Mouse (Mus musculus) stomach, postnatal 0 days (tissue): ENCODE results near the gene Slc23a4. TPM values are rescaled to one million over a fixed set of nuclear protein-coding genes. Genes with fewer than 3 reads are reported as not detected.

Experiments used
- ATAC-seq: fragments of 200-750 bp; cut with Nextera tagmentation; 2 replicates; pipeline ENCODE4 v1.8.0; 2017; ENCODE audit not compliant: low FRiP score, low TSS enrichment
- DNase-seq: peaks from one replicate; pipeline ENCODE4 v3.0.0-alpha.2; 2016; ENCODE audit warnings: low spot score
- H3K27ac ChIP-seq: fragments of 300-500 bp; sonication (generic); replicated peaks from 2 replicates; pipeline ENCODE4 v1.5.1; 2014; ENCODE audit warnings: mild to moderate bottlenecking, control low read depth
- H3K27me3 ChIP-seq: fragments of 300-500 bp; sonication (generic); 2 replicates; pipeline ENCODE4 v1.6.1; 2014; ENCODE audit warnings: low read length; ENCODE audit not compliant: control insufficient read depth, insufficient read depth
- H3K36me3 ChIP-seq: fragments of 300-500 bp; sonication (generic); 2 replicates; pipeline ENCODE4 v1.6.1; 2014; ENCODE audit warnings: low read length, mixed read lengths; ENCODE audit not compliant: control insufficient read depth, insufficient read depth
- H3K4me1 ChIP-seq: fragments of 300-500 bp; sonication (generic); replicated peaks from 2 replicates; pipeline ENCODE4 v1.6.1; 2014; ENCODE audit warnings: antibody characterized with exemption; ENCODE audit not compliant: control insufficient read depth, insufficient read depth
- H3K4me2 ChIP-seq: fragments of 300-500 bp; sonication (generic); replicated peaks from 2 replicates; pipeline ENCODE4 v1.6.1; 2014; ENCODE audit warnings: low read depth, mild to moderate bottlenecking, control low read depth, moderate library complexity
- H3K4me3 ChIP-seq: fragments of 300-500 bp; sonication (generic); 2 replicates; pipeline ENCODE4 v1.5.1; 2014; ENCODE audit warnings: low read depth, low read length, control low read depth
- H3K9ac ChIP-seq: fragments of 300-500 bp; sonication (generic); 2 replicates; pipeline ENCODE4 v1.6.1; 2014; ENCODE audit warnings: mild to moderate bottlenecking, low read length, control low read depth, mixed read lengths
- H3K9me3 ChIP-seq: fragments of 300-500 bp; sonication (generic); 2 replicates; pipeline ENCODE4 v1.6.1; 2016; ENCODE audit warnings: low read length; ENCODE audit not compliant: control insufficient read depth
- CTCF ChIP-seq: IDR thresholded peaks from 2 replicates; pipeline ENCODE4 v1.5.1; 2016; ENCODE audit warnings: antibody characterized with exemption, low read depth, mild to moderate bottlenecking, moderate library complexity
- EP300 ChIP-seq: optimal IDR thresholded peaks from 2 replicates; pipeline ENCODE3; 2016; ENCODE audit warnings: antibody characterized with exemption
- WGBS: fragments of 180-500 bp; shearing (Covaris S2); extraction: QIAGEN DNeasy Blood & Tissue Kit; methylation state at CpG from one replicate; pipeline ENCODE4 v1.1.7; 2014; 5-methylcytosine and 5-hydroxymethylcytosine counted together
- polyA plus RNA-seq: library from polyadenylated mRNA; unstranded; fragments of >200 nt; fragmentation: Nextera tagmentation; extraction: Ambion mirVana; gene quantifications from 2 replicates; pipeline ENCODE4 v1.2.1, GENCODE M21; 2015

Slc23a4 gene
- polyA plus RNA-seq, 1 experiment from 2014 or later, result 1.6 TPM

- Histone ChIP-seq H3K36me3 (peaks cover 7% of the 10 kb centered on the region; the same call in 1 of the 2 replicates), H3K27me3 (no peaks in the 10 kb centered on the region), H3K4me1 (no peaks in the 10 kb centered on the region), H3K4me2 (peak overlapping the region; percentile 75), H3K4me3 (peak overlapping the region; percentile 79), H3K9ac (peak overlapping the region; percentile 73; the same call in 1 of the 2 replicates), H3K9me3 (no peaks in the 10 kb centered on the region), H3K27ac (peak overlapping the region; percentile 13; the same call in 1 of the 2 replicates)
- DNase-seq (no peak), ATAC-seq (no peak)
- WGBS, result 40% methylated on average over 8 of the region's 8 CpGs
- TF ChIP-seq EP300 (no peak), CTCF (no peak)
Measured at GRCm38 (mm10) chr6:34909631-34910345, 78.4 kb downstream of the Slc23a4 start.

- no peaks in the 10 kb centered on the region for H3K4me1 ChIP-seq
- peaks cover 7% of the 10 kb centered on the region; the same call in 1 of the 2 replicates for H3K36me3 ChIP-seq
- no peak overlapping the region for H3K4me3 ChIP-seq
- H3K9ac ChIP-seq, result no peak overlapping the region
- no peaks in the 10 kb centered on the region for H3K27me3 ChIP-seq
- H3K9me3 ChIP-seq, result no peaks in the 10 kb centered on the region
- DNase-seq, result no peak
- TF ChIP-seq EP300 (no peak), CTCF (no peak)
- H3K4me2 ChIP-seq, result no peak overlapping the region
- 83% methylated on average over 18 of the region's 18 CpGs for WGBS
- no peak overlapping the region for H3K27ac ChIP-seq
- no peak for ATAC-seq
Measured at GRCm38 (mm10) chr6:34907696-34908260, 80.4 kb downstream of the Slc23a4 start.

GRCm38 (mm10) chr6:34907121-34907614 is 81.0 kb downstream of the Slc23a4 start:
- no peaks in the 10 kb centered on the region for H3K9me3 ChIP-seq
- H3K9ac ChIP-seq, result no peak overlapping the region
- H3K4me2 ChIP-seq, result no peak overlapping the region
- ATAC-seq, result no peak
- no peaks in the 10 kb centered on the region for H3K4me1 ChIP-seq
- no peaks in the 10 kb centered on the region for H3K27me3 ChIP-seq
- no peak for DNase-seq
- peaks cover 7% of the 10 kb centered on the region; the same call in 1 of the 2 replicates for H3K36me3 ChIP-seq
- no peak overlapping the region for H3K27ac ChIP-seq
- H3K4me3 ChIP-seq, result no peak overlapping the region
- WGBS, result 64% methylated on average over 2 of the region's 2 CpGs
- TF ChIP-seq EP300 (no peak), CTCF (no peak)

GRCm38 (mm10) chr6:34906661-34907060 is 81.5 kb downstream of the Slc23a4 start:
- Histone ChIP-seq H3K4me3 (no peak overlapping the region), H3K27me3 (no peaks in the 10 kb centered on the region), H3K9me3 (no peaks in the 10 kb centered on the region), H3K36me3 (peaks cover 7% of the 10 kb centered on the region; the same call in 1 of the 2 replicates), H3K4me1 (no peaks in the 10 kb centered on the region), H3K4me2 (no peak overlapping the region), H3K27ac (no peak overlapping the region), H3K9ac (no peak overlapping the region)
- no peak for ATAC-seq
- no peak for DNase-seq
- TF ChIP-seq CTCF (no peak), EP300 (no peak)
- WGBS, result 74% methylated on average over 4 of the region's 4 CpGs

GRCm38 (mm10) chr6:34906125-34906524 is 82.1 kb downstream of the Slc23a4 start:
- Histone ChIP-seq H3K4me3 (no peak overlapping the region), H3K27ac (no peak overlapping the region), H3K36me3 (peaks cover 7% of the 10 kb centered on the region; the same call in 1 of the 2 replicates), H3K27me3 (no peaks in the 10 kb centered on the region), H3K9me3 (no peaks in the 10 kb centered on the region), H3K9ac (no peak overlapping the region), H3K4me2 (no peak overlapping the region), H3K4me1 (no peaks in the 10 kb centered on the region)
- TF ChIP-seq EP300 (no peak), CTCF (peak; percentile 35)
- no peak for DNase-seq
- WGBS, result 40% methylated on average over 2 of the region's 2 CpGs
- no peak for ATAC-seq

GRCm38 (mm10) chr6:34904361-34904760 is 83.8 kb downstream of the Slc23a4 start:
- ATAC-seq, result no peak
- no peak overlapping the region for H3K27ac ChIP-seq
- WGBS, result 77% methylated on average over 6 of the region's 6 CpGs

More at GRCm38 (mm10) chr6:34904361-34904760, 83.8 kb downstream of the Slc23a4 start:
- Histone ChIP-seq H3K4me1 (no peaks in the 10 kb centered on the region), H3K9me3 (no peaks in the 10 kb centered on the region), H3K4me3 (no peak overlapping the region), H3K27me3 (no peaks in the 10 kb centered on the region), H3K36me3 (peaks cover 7% of the 10 kb centered on the region), H3K9ac (no peak overlapping the region), H3K4me2 (no peak overlapping the region)
- TF ChIP-seq CTCF (no peak), EP300 (no peak)
- DNase-seq, result no peak
